Mouse (Mus musculus) midbrain, postnatal 0 days (tissue): ENCODE measurements around the gene Rtbdn. TPM values are rescaled to one million over a fixed set of nuclear protein-coding genes. Genes with fewer than 3 reads are reported as not detected.
A peak's percentile ranks its signal among the peaks of the same experiment; 100 is the strongest.

Experiments used
- ATAC-seq: fragments of 200-750 bp; cut with Nextera tagmentation; 2 replicates; pipeline ENCODE4 v1.8.0; 2017; ENCODE audit warnings: moderate number of reproducible peaks, mild to moderate bottlenecking, moderate TSS enrichment, moderate library complexity; ENCODE audit not compliant: low FRiP score
- DNase-seq: peaks from one replicate; pipeline ENCODE4 v3.0.0-alpha.2; 2015; ENCODE audit warnings: low spot score
- H3K27ac ChIP-seq: fragments of 300-500 bp; sonication (generic); 2 replicates; pipeline ENCODE4 v1.5.1; 2014; ENCODE audit warnings: low read depth, mild to moderate bottlenecking, low read length, mixed read lengths
- H3K27me3 ChIP-seq: fragments of 300-500 bp; sonication (generic); 2 replicates; pipeline ENCODE4 v1.6.1; 2014; ENCODE audit warnings: low read length, control low read depth, mixed read lengths; ENCODE audit not compliant: insufficient read depth
- H3K36me3 ChIP-seq: fragments of 300-500 bp; sonication (generic); 2 replicates; pipeline ENCODE4 v1.6.1; 2014; ENCODE audit warnings: low read length, control low read depth, mixed read lengths; ENCODE audit not compliant: insufficient read depth
- H3K4me1 ChIP-seq: fragments of 300-500 bp; sonication (generic); 2 replicates; pipeline ENCODE4 v1.6.1; 2014; ENCODE audit warnings: mild to moderate bottlenecking, control low read depth, antibody characterized with exemption, low read length, mixed read lengths; ENCODE audit not compliant: insufficient read depth
- H3K4me2 ChIP-seq: fragments of 300-500 bp; sonication (generic); 2 replicates; pipeline ENCODE4 v1.6.1; 2014; ENCODE audit warnings: low read depth, mild to moderate bottlenecking, low read length, mixed read lengths; ENCODE audit not compliant: poor library complexity, severe bottlenecking
- H3K4me3 ChIP-seq: fragments of 300-500 bp; sonication (generic); 2 replicates; pipeline ENCODE4 v1.5.1; 2014; ENCODE audit warnings: low read depth, mild to moderate bottlenecking, low read length, moderate library complexity
- H3K9ac ChIP-seq: fragments of 300-500 bp; sonication (generic); replicated peaks from 2 replicates; pipeline ENCODE4 v1.6.1; 2014; ENCODE audit warnings: mild to moderate bottlenecking, low read length, moderate library complexity, mixed read lengths; ENCODE audit not compliant: poor library complexity, severe bottlenecking
- H3K9me3 ChIP-seq: fragments of 300-500 bp; sonication (generic); 2 replicates; pipeline ENCODE4 v1.6.1; 2016; ENCODE audit warnings: low read length, control low read depth
- CTCF ChIP-seq: IDR thresholded peaks from 2 replicates; pipeline ENCODE4 v1.5.1; 2016; ENCODE audit warnings: antibody characterized with exemption, mild to moderate bottlenecking
- WGBS: fragments of 180-500 bp; shearing (Covaris S2); extraction: QIAGEN DNeasy Blood & Tissue Kit; methylation state at CpG from one replicate; pipeline ENCODE4 v1.1.7; 2014; 5-methylcytosine and 5-hydroxymethylcytosine counted together
- polyA plus RNA-seq: library from polyadenylated mRNA; unstranded; fragments of >200 nt; fragmentation: Nextera tagmentation; extraction: Ambion mirVana; gene quantifications from 2 replicates; pipeline ENCODE4 v1.2.1, GENCODE M21; 2015
- total RNA-seq: library from RNA; depleted of rRNA; stranded (reverse); fragments of >200 nt; gene quantifications from 2 replicates; pipeline ENCODE4 v1.2.3, GENCODE M21; 2014

The Rtbdn gene
- total and polyA plus RNA-seq, 2 experiments from 2014 or later: 4.5 to 5.3 TPM

GRCm38 (mm10) chr8:84909949-84910348 is 36.8 kb upstream of the Rtbdn start:
- Histone ChIP-seq H3K4me3 (no peak overlapping the region), H3K36me3 (peaks cover 38% of the 10 kb centered on the region), H3K9ac (no peak overlapping the region), H3K4me2 (no peak overlapping the region), H3K27ac (no peak overlapping the region), H3K4me1 (no peaks in the 10 kb centered on the region), H3K27me3 (no peaks in the 10 kb centered on the region; the same call in 1 of the 2 replicates), H3K9me3 (no peaks in the 10 kb centered on the region)
- 89% methylated on average over 5 of the region's 5 CpGs for WGBS
- no peak for DNase-seq
- no peak for ATAC-seq
- TF ChIP-seq CTCF: no peak

GRCm38 (mm10) chr8:84910551-84910950 is 36.2 kb upstream of the Rtbdn start:
- no peak for TF ChIP-seq CTCF
- Histone ChIP-seq H3K36me3 (peaks cover 44% of the 10 kb centered on the region), H3K4me3 (no peak overlapping the region), H3K9me3 (no peaks in the 10 kb centered on the region), H3K27ac (no peak overlapping the region), H3K4me2 (no peak overlapping the region), H3K27me3 (no peaks in the 10 kb centered on the region; the same call in 1 of the 2 replicates), H3K9ac (no peak overlapping the region), H3K4me1 (no peaks in the 10 kb centered on the region)
- DNase-seq (no peak), ATAC-seq (no peak)
- WGBS: 89% methylated on average over 6 of the region's 6 CpGs

- Histone ChIP-seq H3K4me3 (no peak overlapping the region), H3K27me3 (no peaks in the 10 kb centered on the region; the same call in 1 of the 2 replicates), H3K9me3 (no peaks in the 10 kb centered on the region), H3K4me2 (no peak overlapping the region), H3K9ac (no peak overlapping the region), H3K4me1 (no peaks in the 10 kb centered on the region), H3K27ac (no peak overlapping the region), H3K36me3 (peaks cover 53% of the 10 kb centered on the region)
- 88% methylated on average over 9 of the region's 9 CpGs for WGBS
- TF ChIP-seq CTCF: no peak
- ATAC-seq (no peak), DNase-seq (no peak)
Measured at GRCm38 (mm10) chr8:84911854-84912253, 34.9 kb upstream of the Rtbdn start.

GRCm38 (mm10) chr8:84912391-84912790 is 34.4 kb upstream of the Rtbdn start:
- Histone ChIP-seq H3K27me3 (no peaks in the 10 kb centered on the region; the same call in 1 of the 2 replicates), H3K9me3 (no peaks in the 10 kb centered on the region), H3K4me1 (no peaks in the 10 kb centered on the region), H3K4me2 (peak overlapping the region; percentile 39; the same call in 1 of the 2 replicates), H3K4me3 (no peak overlapping the region), H3K36me3 (peaks cover 55% of the 10 kb centered on the region), H3K9ac (no peak overlapping the region), H3K27ac (no peak overlapping the region)
- WGBS: 36% methylated on average over 27 of the region's 27 CpGs
- ATAC-seq (no peak), DNase-seq (no peak)
- no peak for TF ChIP-seq CTCF

GRCm38 (mm10) chr8:84912895-84913501 is 33.8 kb upstream of the Rtbdn start:
- Histone ChIP-seq H3K27ac (no peak overlapping the region), H3K27me3 (no peaks in the 10 kb centered on the region; the same call in 1 of the 2 replicates), H3K36me3 (peaks cover 62% of the 10 kb centered on the region), H3K9ac (no peak overlapping the region), H3K4me2 (peak overlapping the region; percentile 39), H3K4me3 (peak overlapping the region; percentile 10; the same call in 1 of the 2 replicates), H3K9me3 (no peaks in the 10 kb centered on the region), H3K4me1 (no peaks in the 10 kb centered on the region)
- ATAC-seq: no peak
- WGBS: 11% methylated on average over 55 of the region's 55 CpGs
- DNase-seq: peak; percentile 53
- TF ChIP-seq CTCF: no peak

DNA sequence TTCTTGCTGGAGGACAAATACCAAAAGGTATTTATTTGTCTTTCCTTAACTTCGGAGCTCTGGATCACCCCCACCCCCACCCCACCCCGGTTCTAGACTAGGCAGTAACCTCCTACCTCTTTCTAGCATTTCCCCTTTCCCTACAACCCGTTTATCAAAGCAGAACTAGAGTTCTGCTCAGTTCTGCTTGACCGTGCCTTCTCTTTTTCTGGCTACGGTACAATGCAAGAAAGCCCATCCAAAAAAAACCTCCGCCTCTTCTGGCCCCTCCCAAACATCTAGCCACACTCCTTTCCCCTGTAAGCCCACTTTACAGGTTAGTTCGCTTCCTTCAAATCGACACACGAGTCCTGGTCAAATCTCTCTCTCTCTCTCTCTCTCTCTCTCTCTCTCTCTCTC is 33.3 kb upstream of the Rtbdn start:
- Histone ChIP-seq H3K9me3 (no peaks in the 10 kb centered on the region), H3K27ac (no peak overlapping the region), H3K27me3 (no peaks in the 10 kb centered on the region; the same call in 1 of the 2 replicates), H3K4me2 (peak overlapping the region; percentile 39), H3K4me3 (peak overlapping the region; percentile 10; the same call in 1 of the 2 replicates), H3K36me3 (peaks cover 62% of the 10 kb centered on the region), H3K9ac (no peak overlapping the region), H3K4me1 (no peaks in the 10 kb centered on the region)
- ATAC-seq (no peak), DNase-seq (no peak)
- TF ChIP-seq CTCF: no peak
- WGBS: 35% methylated on average over 9 of the region's 9 CpGs
